ENCODE assay signal across 8 mouse cellular contexts in genomic region chr5:92506733-92507132, GRCm38 (mm10). TPM values are rescaled to one million over a fixed set of nuclear protein-coding genes. Genes with fewer than 3 reads are reported as not detected.
DNase-seq lines count a peak whose midpoint lies in the region; ATAC-seq and TF ChIP-seq lines count a peak whose summit lies in the region.

Gene Scarb2 (minus strand): TSS chr5:92506833.

- peaks cover 6% of the 10 kb centered on the region for H3K36me3 ChIP-seq in heart, adult 2 months (ENCODE audit: control insufficient read depth, insufficient read depth, low read length)
- H3K36me3 ChIP-seq in intestine, postnatal 0 days (ENCODE audit: control insufficient read depth, insufficient read depth), result no peaks in the 10 kb centered on the region
- H3K36me3 ChIP-seq in midbrain, embryonic 11.5 days (ENCODE audit: control insufficient read depth, insufficient read depth, low read length), result no peaks in the 10 kb centered on the region

- no peak for TF ChIP-seq CTCF in heart, adult 2 months (IDR thresholded peaks at IDR 0.05)
- TF ChIP-seq CTCF in intestine, postnatal 0 days (IDR thresholded peaks at IDR 0.05; ENCODE audit: low read depth), result no peak

- no peak for TF ChIP-seq EP300 in heart, adult 2 months (IDR thresholded peaks at IDR 0.05; ENCODE audit: insufficient read depth, low read depth, low read length)

- no peak for DNase-seq in heart, adult 2 months
- no peak for DNase-seq in heart, adult 11 months
- no peak for DNase-seq in adrenal gland, postnatal 10 days
- no peak for DNase-seq in gastrocnemius, postnatal 25 days
- DNase-seq in midbrain, embryonic 11.5 days (ENCODE audit: low spot score, missing footprints), result no peak
- no peak for DNase-seq in urinary bladder, postnatal 36 days (ENCODE audit: low spot score in 2 of 2)

- 0 out of 2 replicates have a peak, but pooled peaks cover 5% of the 10 kb centered on the region for H3K9me3 ChIP-seq in intestine, postnatal 0 days (ENCODE audit: control insufficient read depth)
- H3K9me3 ChIP-seq in midbrain, embryonic 11.5 days (ENCODE audit: control insufficient read depth, low read length), result no peaks in the 10 kb centered on the region

- peak within 1 kb of the TSS; percentile 100 for H3K27ac ChIP-seq in heart, adult 2 months
- peak within 1 kb of the TSS; percentile 97 for H3K27ac ChIP-seq in intestine, postnatal 0 days (ENCODE audit: low read depth, low read length)
- H3K27ac ChIP-seq in midbrain, embryonic 11.5 days (ENCODE audit: low read depth, low read length), result peak within 1 kb of the TSS; percentile 63; the same call in 1 of the 2 replicates

- no peak for ATAC-seq in intestine, postnatal 0 days
- no peak for ATAC-seq in midbrain, embryonic 11.5 days (ENCODE audit: low FRiP score)
- ATAC-seq in erythroid progenitor cell, adult 5-6 weeks (replicated peaks; ENCODE audit: low FRiP score, poor library complexity, severe bottlenecking), result no peak

- H3K79me2 ChIP-seq in heart, adult 2 months (replicated peaks; ENCODE audit: control insufficient read depth, insufficient read depth, low read length), result peaks cover 4% of the 10 kb centered on the region

- peaks cover 12% of the 10 kb centered on the region for H3K4me1 ChIP-seq in heart, adult 2 months (ENCODE audit: control insufficient read depth, insufficient read depth, low read length)
- no peaks in the 10 kb centered on the region; the same call in 1 of the 2 replicates for H3K4me1 ChIP-seq in intestine, postnatal 0 days (replicated peaks; ENCODE audit: control insufficient read depth, insufficient read depth, low read length)
- H3K4me1 ChIP-seq in midbrain, embryonic 11.5 days (ENCODE audit: control insufficient read depth, insufficient read depth, low read length), result peaks cover 13% of the 10 kb centered on the region

- intact Hi-C loops in heart, adult 2 months (cut with DNase I), result loop anchor here (5.0 to 10.0 kb wide), 3 partner anchors 151 to 758 kb away; partner anchors contain the start of genes Ccng2 and Rchy1

- H3K9ac ChIP-seq in heart, adult 2 months (ENCODE audit: low read depth, low read length), result peak within 1 kb of the TSS; percentile 66
- H3K9ac ChIP-seq in intestine, postnatal 0 days (ENCODE audit: low read depth, low read length), result peak within 1 kb of the TSS; percentile 49
- H3K9ac ChIP-seq in midbrain, embryonic 11.5 days (ENCODE audit: low read length), result peak within 1 kb of the TSS; percentile 90

- H3K4me3 ChIP-seq in heart, adult 2 months, result peak within 1 kb of the TSS; percentile 68
- peak within 1 kb of the TSS; percentile 76 for H3K4me3 ChIP-seq in intestine, postnatal 0 days (ENCODE audit: low read depth, low read length)
- peak within 1 kb of the TSS; percentile 79 for H3K4me3 ChIP-seq in midbrain, embryonic 11.5 days (ENCODE audit: low read depth, low read length)

- H3K4me2 ChIP-seq in intestine, postnatal 0 days (replicated peaks; ENCODE audit: low read depth), result peak within 1 kb of the TSS; percentile 73
- H3K4me2 ChIP-seq in midbrain, embryonic 11.5 days, result peak within 1 kb of the TSS; percentile 62

- H3K27me3 ChIP-seq in heart, adult 2 months (ENCODE audit: control insufficient read depth, insufficient read depth, low read length), result no peaks in the 10 kb centered on the region
- H3K27me3 ChIP-seq in intestine, postnatal 0 days (replicated peaks; ENCODE audit: control insufficient read depth, insufficient read depth, low read length), result no peaks in the 10 kb centered on the region
- no peaks in the 10 kb centered on the region for H3K27me3 ChIP-seq in midbrain, embryonic 11.5 days (ENCODE audit: control insufficient read depth, insufficient read depth, low read length)

- no peak for TF ChIP-seq POLR2A in heart, adult 2 months (IDR thresholded peaks at IDR 0.05; ENCODE audit: insufficient read depth, low read depth, low read length)

RNA-seq across cellular contexts. Expression of gene Scarb2, which starts in this region (rescaled TPM):
- total RNA-seq in heart, adult 2 months (2021), result 10 to 100 TPM; 76.7 to 85.9 TPM
- polyA plus RNA-seq in heart, adult 2 months (2012; rRNA removed), result 38.5 and 74.6 TPM in 2 replicates
- 10 to 100 TPM; 79.6 to 80.6 TPM for total RNA-seq in adrenal gland, postnatal 10 days (2021)
- total RNA-seq in gastrocnemius, postnatal 25 days (2021), result 10 to 100 TPM; 61.8 to 69.2 TPM
- 18.0 and 19.7 TPM in 2 replicates for polyA plus RNA-seq in intestine, postnatal 0 days (2015; fragmentation: Nextera tagmentation; extraction: Ambion mirVana)
- 11.0 and 11.2 TPM in 2 replicates for polyA plus RNA-seq in midbrain, embryonic 11.5 days (2014; fragmentation: Nextera tagmentation; extraction: Ambion mirVana)
- 5.9 and 11.2 TPM in 2 replicates for total RNA-seq in erythroid progenitor cell, adult 5-6 weeks (2015; ENCODE audit: low replicate concordance)
- 9.8 and 13.3 TPM in 2 replicates for total RNA-seq in erythroid progenitor cell, adult 5-6 weeks (2017; ENCODE audit: low replicate concordance)

Comparison
In these comparisons a context has a peak if more than half of its experiments do, and no peak if none do; other contexts are left out.
1. RNA of gene Scarb2 (total RNA-seq): 76.7 to 85.9 TPM in heart, adult 2 months, 79.6 to 80.6 TPM in adrenal gland, postnatal 10 days and 61.8 to 69.2 TPM in gastrocnemius, postnatal 25 days; 5.9 to 13.3 TPM in erythroid progenitor cell, adult 5-6 weeks; every median in the first group is over 4 times any median in the second.
2. Peak in every context shown above with its lines, with median percentiles within 50 percentile points of each other: H3K27ac ChIP-seq, H3K4me3 ChIP-seq and H3K9ac ChIP-seq.